Mouse (Mus musculus): ENCODE data around the gene Zglp1.

DNA sequence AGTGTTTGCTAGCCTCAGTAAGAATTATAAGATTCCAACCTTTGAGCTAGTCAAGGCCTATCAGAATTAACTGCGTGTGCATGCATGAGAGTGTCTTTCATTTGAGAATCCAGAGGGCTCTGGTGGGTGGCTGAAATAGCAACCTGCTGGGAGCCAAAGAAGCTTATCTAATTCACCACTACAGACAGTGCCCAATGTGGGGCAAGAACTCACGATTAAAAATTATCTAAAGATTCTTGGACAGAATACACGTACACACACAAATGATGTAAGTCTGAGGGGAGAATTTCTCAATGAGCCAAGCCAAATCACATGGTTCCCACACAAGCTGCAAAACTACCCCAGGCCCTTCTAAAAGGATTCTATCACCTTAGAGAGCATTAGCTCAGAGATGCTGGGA is 16.4 kb upstream of the Zglp1 start:
- TF ChIP-seq CTCF (IDR thresholded peaks at IDR 0.05; ENCODE audit: low read depth) (no peak), EP300 (IDR thresholded peaks at IDR 0.05; ENCODE audit: low read depth) (peak; percentile 40; the same call in 1 of the 2 replicates)

Measured in liver, embryonic 14.5 days (tissue).